Mouse (Mus musculus) lung, adult 2 months (tissue): ENCODE measurements around the gene Hrh1. TPM values are rescaled to one million over a fixed set of nuclear protein-coding genes. Genes with fewer than 3 reads are reported as not detected.

ENCODE experiments used
- DNase-seq: peaks from one replicate; pipeline ENCODE4 v3.0.0; 2022
- H3K4me1 ChIP-seq: fragments of 200-500 bp; 2 replicates; pipeline ENCODE4 v1.6.1; 2011; ENCODE audit warnings: low read length; ENCODE audit not compliant: control insufficient read depth, insufficient read depth
- H3K4me3 ChIP-seq: fragments of 200-500 bp; replicated peaks from 2 replicates; pipeline ENCODE3; 2011; ENCODE audit warnings: low read depth, mild to moderate bottlenecking, control low read depth, low read length; ENCODE audit errors: extremely low read depth
- CTCF ChIP-seq: fragments of 200-500 bp; IDR thresholded peaks from 2 replicates; pipeline ENCODE4 v1.5.1; 2011; ENCODE audit warnings: mild to moderate bottlenecking, low read length, control low read depth; ENCODE audit not compliant: insufficient read depth
- POLR2A ChIP-seq: fragments of 200-500 bp; IDR thresholded peaks from 2 replicates; pipeline ENCODE4 v1.6.1; 2011; ENCODE audit warnings: low read depth, mild to moderate bottlenecking, control low read depth, low read length, borderline replicate concordance; ENCODE audit errors: extremely low read depth
- WGBS: fragments of 180-500 bp; shearing (Covaris S2); methylation state at CpG from one replicate; pipeline ENCODE4 v1.1.7; 2018; 5-methylcytosine and 5-hydroxymethylcytosine counted together
- polyA plus RNA-seq: library from polyadenylated mRNA; depleted of rRNA; stranded (reverse); fragments of >200 nt; gene quantifications from 2 replicates; pipeline ENCODE4 v1.2.3, GENCODE M21; 2012

Gene Hrh1
- polyA plus RNA-seq, 1 experiment, result 0.66 TPM

GRCm38 (mm10) chr6:114402161-114402560 lies 4.4 kb downstream of the Hrh1 start:
- H3K4me3 ChIP-seq, result no peak overlapping the region
- DNase-seq, result no peak
- TF ChIP-seq CTCF (no peak), POLR2A (no peak)
- H3K4me1 ChIP-seq, result peaks cover 2% of the 10 kb centered on the region
- WGBS, result 77% methylated on average over 2 of the region's 2 CpGs

- WGBS, result 24% methylated on average over 8 of the region's 8 CpGs
- DNase-seq, result no peak
- TF ChIP-seq CTCF (no peak), POLR2A (no peak)
- no peaks in the 10 kb centered on the region; the same call in 1 of the 2 replicates for H3K4me1 ChIP-seq
- H3K4me3 ChIP-seq, result no peak overlapping the region
These were observed 5.9 kb downstream of the Hrh1 start for GRCm38 (mm10) chr6:114403632-114404031.

- TF ChIP-seq POLR2A (no peak), CTCF (no peak)
These were observed 6.4 kb downstream of the Hrh1 start for GRCm38 (mm10) chr6:114404128-114404527.

DNA sequence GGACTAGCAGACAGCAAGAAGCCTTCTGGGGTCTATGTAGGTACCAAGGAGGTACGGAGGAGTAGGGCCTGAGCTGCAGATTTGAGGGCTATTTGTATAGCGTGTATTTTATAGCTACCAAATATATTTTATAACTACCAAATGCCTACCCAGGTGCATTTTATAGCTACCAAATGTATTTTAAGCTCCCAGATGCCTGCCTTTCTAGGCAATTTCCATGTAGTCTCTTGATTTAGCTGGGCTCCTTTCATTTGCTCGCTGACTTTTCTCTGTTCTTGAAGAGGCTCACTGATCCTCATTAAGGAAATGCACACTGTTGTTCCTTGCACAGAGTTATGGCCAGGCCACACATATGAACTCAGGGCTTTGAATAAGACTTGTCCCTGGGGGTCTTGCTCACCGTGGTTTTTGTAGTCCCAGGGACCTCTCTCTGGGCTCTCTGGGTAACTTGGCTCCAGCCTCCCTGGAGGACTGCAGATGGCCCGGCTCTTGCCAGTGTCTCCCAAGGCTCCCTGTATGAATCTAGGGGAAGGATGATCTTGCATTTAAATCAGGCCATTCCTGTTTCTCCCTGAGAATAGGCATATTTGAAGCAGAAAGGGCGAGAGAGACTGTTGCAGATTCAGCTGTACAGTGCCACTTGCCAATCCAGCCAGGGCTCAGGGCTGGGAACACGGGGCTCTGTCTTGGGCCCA lies 7.2 kb downstream of the Hrh1 start:
- Histone ChIP-seq H3K4me1 (no peaks in the 10 kb centered on the region; the same call in 1 of the 2 replicates), H3K4me3 (no peak overlapping the region)
- 79% methylated on average over 7 of the region's 7 CpGs for WGBS
- no peak for DNase-seq
- TF ChIP-seq CTCF, result no peak
- no peak for TF ChIP-seq POLR2A

More at GRCm38 (mm10) chr6:114404128-114404527, 6.4 kb downstream of the Hrh1 start:
- Histone ChIP-seq H3K4me3 (no peak overlapping the region), H3K4me1 (no peaks in the 10 kb centered on the region; the same call in 1 of the 2 replicates)
- 24% methylated on average over 5 of the region's 5 CpGs for WGBS
- no peak for DNase-seq

DNA sequence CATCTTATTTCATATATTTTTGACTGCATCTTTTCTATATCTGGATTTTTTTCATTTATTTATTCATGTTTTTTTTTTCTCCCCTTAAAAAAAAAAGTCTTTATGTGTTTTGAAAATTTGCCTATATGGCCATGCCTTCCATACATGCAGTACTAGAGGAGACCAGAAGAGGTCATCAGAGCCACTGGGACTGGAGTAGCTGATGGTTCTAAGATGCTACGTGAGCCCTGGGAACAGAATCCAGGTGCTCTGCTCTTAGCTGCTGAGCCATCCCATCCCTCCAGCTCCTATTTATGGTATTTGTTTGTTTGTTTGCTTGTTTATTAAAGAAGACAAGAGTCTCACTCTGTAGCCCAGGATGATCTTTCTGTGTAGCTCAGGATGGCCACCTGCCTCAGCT lies 8.9 kb downstream of the Hrh1 start:
- H3K4me3 ChIP-seq, result no peak overlapping the region
- no peak for DNase-seq
- 0 out of 2 replicates have a peak, but pooled peaks have one; percentile 13 for TF ChIP-seq CTCF
- TF ChIP-seq POLR2A, result no peak
- H3K4me1 ChIP-seq, result no peaks in the 10 kb centered on the region; the same call in 1 of the 2 replicates
- 45% methylated on average over 1 of the region's 1 CpGs for WGBS

DNA sequence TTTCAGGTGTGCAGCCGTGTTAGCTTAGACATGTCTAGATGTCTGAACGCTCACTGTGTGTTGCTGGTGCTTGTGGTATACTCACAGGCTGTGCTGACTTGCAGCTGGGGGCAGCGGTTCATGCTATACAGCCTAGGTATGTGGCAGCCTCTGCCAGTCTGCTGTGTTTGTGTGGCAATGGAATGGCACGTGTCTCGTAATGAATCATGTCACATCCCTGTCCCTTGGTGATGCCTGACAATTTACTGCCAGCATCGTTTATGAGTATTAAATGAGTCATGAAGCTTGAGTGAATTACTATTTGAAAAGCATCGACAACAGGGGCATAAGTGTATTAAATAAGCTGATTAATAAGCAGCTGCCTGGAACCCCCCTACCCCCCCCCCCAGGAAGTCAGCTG lies 9.3 kb downstream of the Hrh1 start:
- TF ChIP-seq POLR2A (no peak), CTCF (no peak)
- WGBS, result 87% methylated on average over 7 of the region's 7 CpGs
- H3K4me3 ChIP-seq, result no peak overlapping the region
- DNase-seq, result no peak
- no peaks in the 10 kb centered on the region; the same call in 1 of the 2 replicates for H3K4me1 ChIP-seq

- Histone ChIP-seq H3K4me1 (no peaks in the 10 kb centered on the region; the same call in 1 of the 2 replicates), H3K4me3 (no peak overlapping the region)
- TF ChIP-seq POLR2A, result no peak
- no peak for TF ChIP-seq CTCF
- 38% methylated on average over 17 of the region's 17 CpGs for WGBS
- DNase-seq, result no peak
These were observed 10.5 kb downstream of the Hrh1 start for GRCm38 (mm10) chr6:114408278-114408677.

- TF ChIP-seq POLR2A (no peak), CTCF (no peak)
- no peak for DNase-seq
- 48% methylated on average over 8 of the region's 8 CpGs for WGBS
- Histone ChIP-seq H3K4me1 (no peaks in the 10 kb centered on the region), H3K4me3 (no peak overlapping the region)
These were observed 14.2 kb downstream of the Hrh1 start for GRCm38 (mm10) chr6:114411913-114412312.

GRCm38 (mm10) chr6:114414510-114414909 lies 16.8 kb downstream of the Hrh1 start:
- WGBS, result 57% methylated on average over 8 of the region's 8 CpGs
- no peak overlapping the region for H3K4me3 ChIP-seq
- no peak for TF ChIP-seq POLR2A
- no peak for TF ChIP-seq CTCF
- no peaks in the 10 kb centered on the region for H3K4me1 ChIP-seq
- no peak for DNase-seq

DNA sequence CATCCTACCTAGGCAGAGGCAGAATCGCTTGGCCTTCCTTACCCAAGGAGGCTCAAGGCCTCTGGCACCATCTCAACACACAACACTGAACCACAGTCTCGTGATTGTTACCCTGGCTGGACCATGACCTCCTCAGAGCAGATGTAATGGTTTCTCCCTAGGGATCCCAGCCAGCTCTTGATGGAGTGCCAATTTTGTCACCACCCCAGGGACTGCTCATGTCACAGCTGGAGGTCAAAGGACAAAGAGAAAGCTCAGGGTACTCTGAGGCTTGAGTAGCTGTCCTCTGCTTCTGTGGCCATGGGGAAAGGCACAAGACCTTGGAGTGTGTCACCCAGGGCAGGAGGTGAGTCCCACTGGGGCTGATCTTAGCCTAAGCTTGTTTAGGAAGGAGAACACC lies 20.3 kb downstream of the Hrh1 start:
- H3K4me3 ChIP-seq, result no peak overlapping the region
- 53% methylated on average over 2 of the region's 2 CpGs for WGBS
- H3K4me1 ChIP-seq, result no peaks in the 10 kb centered on the region
- no peak for TF ChIP-seq CTCF
- TF ChIP-seq POLR2A, result no peak
- DNase-seq, result no peak
